Mouse (Mus musculus) regulatory T cell (primary cell): ENCODE data around the gene Wdr83.

Experiments used
- in situ Hi-C: fragments of 300-600 bp; cut with MboI, MseI; formaldehyde crosslinking; loops from one replicate; pipeline ENCODE4 v1.15.1; 2025; ENCODE audit warnings: high pct_unique_total_duplicates

The Wdr83 gene

GRCm38 (mm10) chr8:85035728-85036310 lies 45.3 kb downstream of the Wdr83 start:
- in situ Hi-C loops = loop anchor here (5.0 kb wide), 1 partner anchor 344 kb away; no protein-coding TSS in a partner anchor

GRCm38 (mm10) chr8:85035165-85035727 lies 45.9 kb downstream of the Wdr83 start:
- in situ Hi-C loops = loop anchor here (5.0 kb wide), 1 partner anchor 343 kb away; no protein-coding TSS in a partner anchor

DNA sequence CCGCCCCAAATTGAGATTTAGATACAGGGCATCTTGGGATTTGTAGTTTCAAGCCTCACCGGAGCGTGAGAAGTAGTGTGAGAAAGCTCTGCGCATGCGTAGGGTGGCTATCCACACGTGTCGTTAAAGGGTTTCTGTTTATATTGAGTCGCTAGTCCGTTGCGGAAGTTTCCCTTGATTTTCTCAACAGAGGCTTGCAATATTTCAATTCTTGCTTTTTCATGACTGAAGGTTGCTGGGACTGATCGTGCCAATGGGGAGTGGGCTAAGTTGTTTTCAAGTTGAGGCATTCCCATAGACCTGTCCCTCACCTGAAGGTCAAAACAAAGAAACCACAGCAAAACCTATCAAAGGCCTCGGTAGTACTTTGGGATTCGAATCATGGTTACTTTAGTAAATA lies 46.3 kb downstream of the Wdr83 start:
- in situ Hi-C loops = loop anchor here (5.0 kb wide), 1 partner anchor 342 kb away; no protein-coding TSS in a partner anchor

DNA sequence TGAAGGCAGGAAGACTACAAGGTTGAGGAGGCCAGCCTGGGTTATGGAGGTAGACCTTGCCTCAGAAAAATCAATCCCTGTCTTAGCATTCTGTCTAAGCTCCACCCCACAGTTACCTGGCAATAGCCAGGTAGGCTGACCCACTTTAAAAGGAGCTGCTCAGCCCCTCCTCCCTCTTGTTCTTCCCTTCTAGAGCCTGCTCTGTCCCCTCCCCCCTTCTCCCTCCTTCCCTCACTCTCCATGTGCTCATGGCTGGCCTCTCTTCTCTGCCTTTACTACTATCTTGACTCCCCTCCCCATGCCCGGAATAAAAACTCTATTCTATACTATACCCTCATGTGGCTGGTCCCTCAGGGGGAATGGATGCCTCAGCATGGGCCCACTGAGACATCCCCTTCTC lies 47.2 kb downstream of the Wdr83 start:
- in situ Hi-C loops = no loop called here

DNA sequence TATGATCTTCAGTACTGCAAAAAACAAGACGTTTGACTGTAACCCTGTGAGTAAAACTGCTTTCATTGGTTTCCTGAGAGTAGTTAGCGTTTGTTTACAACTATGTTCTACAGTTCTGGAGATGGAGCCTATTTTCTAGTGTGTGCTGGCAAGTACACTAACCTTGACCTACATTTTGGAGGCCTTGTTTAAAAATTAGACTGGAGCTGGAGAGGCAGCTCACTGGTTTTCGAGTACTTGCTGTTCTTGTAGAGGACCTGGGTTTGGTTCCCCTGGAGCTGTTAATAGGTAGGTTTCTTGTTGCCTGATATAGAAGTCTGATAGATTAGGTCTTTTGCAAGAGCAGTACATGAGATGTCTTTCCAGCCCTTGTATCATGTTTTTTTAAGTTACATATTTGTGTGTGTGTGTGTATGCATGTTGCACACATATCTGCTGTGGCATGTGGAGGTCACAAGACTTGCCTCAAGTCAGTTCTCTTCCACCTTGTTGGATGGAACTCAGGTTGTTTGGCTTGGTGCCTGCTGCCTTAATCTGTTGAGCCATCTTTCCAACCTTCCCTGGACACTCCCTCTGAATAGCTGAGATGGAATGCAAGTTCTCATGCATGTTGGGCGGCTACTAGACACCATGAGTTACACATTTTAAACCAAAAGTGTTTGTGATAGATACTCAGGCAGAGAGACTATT lies 48.3 kb downstream of the Wdr83 start:
- in situ Hi-C loops = no loop called here

DNA sequence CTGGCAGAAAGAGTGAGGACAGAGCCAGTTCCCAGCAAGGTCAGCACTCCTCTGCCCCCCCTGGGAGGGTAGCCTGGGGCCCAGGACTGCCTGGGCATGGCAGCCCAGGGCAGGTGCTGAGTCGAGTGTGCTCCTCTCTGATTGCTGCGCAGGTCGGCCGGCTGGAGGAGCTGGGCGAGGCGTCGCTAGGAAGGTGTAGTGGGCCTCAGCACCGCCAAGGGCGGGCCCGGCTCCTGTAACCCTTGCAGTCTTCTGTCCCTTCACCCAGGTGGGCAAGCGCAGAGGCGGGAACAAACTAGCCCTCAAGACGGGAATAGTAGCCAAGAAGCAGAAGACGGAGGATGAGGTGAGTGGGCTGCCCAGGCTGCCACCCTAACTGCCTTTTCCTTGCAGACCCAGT lies 51.8 kb downstream of the Wdr83 start:
- in situ Hi-C loops = no loop called here

DNA sequence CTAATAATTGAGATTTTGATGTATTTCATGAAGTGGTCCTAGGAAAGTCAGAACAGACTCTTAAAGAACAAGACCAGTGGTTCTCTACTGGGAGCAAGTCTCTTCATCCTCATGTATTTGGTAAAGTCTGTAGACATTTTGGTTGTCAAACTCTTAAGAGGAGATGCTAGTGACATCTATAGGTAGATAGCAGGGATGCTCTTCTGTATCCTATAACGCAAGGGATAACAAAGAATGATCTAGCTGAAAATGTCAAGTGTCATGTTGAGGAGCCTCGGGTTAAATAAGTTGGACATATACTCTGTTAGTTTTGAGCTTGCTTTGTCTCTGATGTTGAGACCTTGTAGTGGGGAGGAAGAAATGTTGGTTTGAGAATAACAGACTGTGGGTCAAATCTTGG lies 53.2 kb downstream of the Wdr83 start:
- in situ Hi-C loops = no loop called here

GRCm38 (mm10) chr8:85027516-85027855 lies 53.6 kb downstream of the Wdr83 start:
- in situ Hi-C loops = no loop called here

DNA sequence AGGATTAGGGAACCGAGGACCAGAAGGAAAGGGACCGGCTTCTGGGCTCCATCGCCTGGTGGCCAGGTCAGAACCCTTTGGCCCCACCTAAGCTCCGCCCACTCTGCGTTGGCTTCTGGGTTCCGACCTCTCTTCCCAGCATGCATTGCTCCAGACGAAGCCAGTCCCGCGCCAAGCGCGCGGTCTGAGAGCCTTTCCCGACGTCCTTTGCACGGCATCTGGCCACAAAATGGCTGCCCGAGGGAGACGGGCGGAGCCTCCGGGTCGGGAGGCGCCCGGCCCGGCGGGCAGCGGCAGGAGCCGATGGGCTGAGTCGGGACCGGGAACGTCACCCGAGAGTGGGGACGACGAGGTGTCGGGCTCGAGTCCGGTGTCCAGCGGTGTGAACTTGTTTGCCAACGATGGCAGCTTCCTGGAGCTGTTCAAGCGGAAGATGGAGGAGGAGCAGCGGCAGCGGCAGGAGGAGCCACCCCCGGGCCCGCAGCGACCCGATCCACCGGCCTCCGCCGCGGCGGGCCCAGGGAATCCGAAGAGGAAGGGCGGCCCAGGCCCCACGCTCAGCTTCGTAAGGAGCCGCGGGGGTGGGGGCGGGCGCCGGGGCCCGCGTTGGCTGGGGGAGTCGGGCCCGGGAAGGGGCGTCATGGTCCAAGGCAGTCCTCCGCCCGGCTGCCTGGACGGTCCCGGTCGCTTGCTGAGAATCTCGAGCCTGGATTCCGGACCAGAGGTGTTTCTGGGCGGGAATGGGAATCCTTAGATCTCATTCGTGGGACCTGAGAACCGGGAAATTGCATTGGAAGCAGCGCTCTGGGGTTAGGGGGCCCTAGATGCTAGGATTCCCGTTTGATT lies 54.2 kb downstream of the Wdr83 start, which contains the start of gene Trir:
Trir (plus strand) TSS at position 154 of the 846 bp plus-strand sequence.
- in situ Hi-C loops = no loop called here

GRCm38 (mm10) chr8:85025098-85025932 lies 55.8 kb downstream of the Wdr83 start, which contains the start of gene Asna1:
Gene Asna1, minus strand, starts transcription at chr8:85025281.
- in situ Hi-C loops = no loop called here
